Mouse (Mus musculus) small intestine, adult 2 months (tissue): ENCODE results near the gene Ulk4.

Experiments used
- CTCF ChIP-seq: fragments of 200-500 bp; IDR thresholded peaks from 2 replicates; pipeline ENCODE4 v1.5.1; 2012; ENCODE audit warnings: low read depth, mild to moderate bottlenecking, control low read depth, inconsistent platforms, low read length, moderate library complexity, mixed read lengths; ENCODE audit not compliant: insufficient replicate concordance, insufficient read length; ENCODE audit errors: extremely low read depth
- POLR2A ChIP-seq: fragments of 200-500 bp; IDR thresholded peaks from 2 replicates; pipeline ENCODE4 v1.6.1; 2012; ENCODE audit warnings: low read depth, mild to moderate bottlenecking, control low read depth, inconsistent platforms, low read length, moderate library complexity

DNA sequence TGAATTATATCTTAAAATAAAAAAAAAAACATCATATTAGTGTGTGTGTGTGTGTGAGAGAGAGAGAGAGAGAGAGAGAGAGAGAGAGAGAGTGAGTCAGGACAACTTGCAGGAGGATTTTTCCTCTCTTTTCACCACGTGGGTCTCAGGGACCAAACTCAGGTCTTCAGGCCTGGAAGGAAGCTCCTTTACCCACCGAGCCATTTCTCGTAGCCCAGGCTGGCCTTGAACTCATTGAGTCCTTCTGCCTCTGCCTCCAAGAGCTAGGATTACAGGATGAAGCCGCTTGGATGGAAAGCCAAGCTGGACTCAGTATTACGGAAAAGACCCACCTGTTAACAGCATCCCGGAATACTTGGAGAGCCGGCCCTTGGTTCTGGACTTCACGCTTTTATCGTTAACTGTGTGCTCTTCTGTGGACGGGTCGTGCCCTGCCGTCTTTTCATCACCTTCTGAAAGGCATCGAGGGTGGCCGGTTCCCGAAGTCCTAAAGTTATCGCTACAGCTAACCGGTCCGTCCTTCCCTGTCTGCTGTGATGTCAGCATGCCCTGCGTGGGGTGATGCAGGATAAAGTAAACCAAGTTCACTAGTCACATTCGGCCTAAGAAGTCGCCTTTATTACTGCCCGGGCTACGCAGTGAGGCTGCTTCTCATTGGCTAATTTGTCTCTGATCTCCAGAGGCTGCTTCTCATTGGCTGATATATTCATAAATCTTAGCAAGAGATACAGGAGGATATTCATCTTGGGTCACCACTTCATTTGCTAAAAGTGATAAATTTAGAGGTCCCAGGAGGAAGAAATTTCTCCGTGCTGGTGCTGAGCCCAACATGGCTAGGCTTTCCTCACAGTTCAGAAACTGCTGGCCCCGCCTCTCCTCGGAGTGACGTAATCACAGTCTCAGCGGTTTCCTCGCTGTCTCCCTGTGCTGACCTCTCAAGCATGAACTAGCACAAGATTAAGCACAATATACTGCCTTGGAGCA lies 8.6 kb upstream of the Ulk4 start:
- TF ChIP-seq CTCF = no peak
- peak; percentile 12; the same call in 1 of the 2 replicates for TF ChIP-seq POLR2A
